Mouse (Mus musculus): ENCODE data around the gene Olfr1056. TPM values are rescaled to one million over a fixed set of nuclear protein-coding genes. Genes with fewer than 3 reads are reported as not detected.

Gene Olfr1056
- polyA plus RNA-seq (2015; fragmentation: Illumina TruSeq; extraction: RNeasy Lipid Tissue Mini Kit (QIAGEN cat#74804); ENCODE audit: low read depth, low replicate concordance) = not detected

GRCm38 (mm10) chr2:86362369-86362768, at the start of gene Olfr1056:
Gene Olfr1056 (minus strand): TSS chr2:86362469.

GRCm38 (mm10) chr2:86388461-86388860, 26.2 kb upstream of the Olfr1056 start, which contains the start of gene Olfr1058:
Gene Olfr1058 (minus strand): TSS chr2:86388561.

GRCm38 (mm10) chr2:86378293-86378692, 16.0 kb upstream of the Olfr1056 start, which contains the start of gene Olfr1057:
Gene Olfr1057 (minus strand): TSS chr2:86378393.

GRCm38 (mm10) chr2:86350184-86350583, 12.1 kb downstream of the Olfr1056 start, which contains the start of gene Olfr1055:
Gene Olfr1055 (minus strand): TSS chr2:86350284.

GRCm38 (mm10) chr2:86335333-86335732, 26.9 kb downstream of the Olfr1056 start, which contains the start of gene Olfr1054:
Gene Olfr1054 (minus strand): TSS chr2:86335433.

GRCm38 (mm10) chr2:86315184-86315583, 47.1 kb downstream of the Olfr1056 start, which contains the start of gene Olfr1053:
Gene Olfr1053 (minus strand): TSS chr2:86315284.

Other genes with a start within 250 kb of the Olfr1056 start
- not detected for gene Olfr1039, start 226.5 kb downstream of the Olfr1056 start, polyA plus RNA-seq (2015; fragmentation: Illumina TruSeq; extraction: RNeasy Lipid Tissue Mini Kit (QIAGEN cat#74804); ENCODE audit: low read depth, low replicate concordance)
- not detected for gene Olfr1040, start 215.7 kb downstream of the Olfr1056 start, polyA plus RNA-seq (2015; fragmentation: Illumina TruSeq; extraction: RNeasy Lipid Tissue Mini Kit (QIAGEN cat#74804); ENCODE audit: low read depth, low replicate concordance)
- not detected for gene Olfr1042, start 200.6 kb downstream of the Olfr1056 start, polyA plus RNA-seq (2015; fragmentation: Illumina TruSeq; extraction: RNeasy Lipid Tissue Mini Kit (QIAGEN cat#74804); ENCODE audit: low read depth, low replicate concordance)
- gene Olfr1043, start 194.9 kb downstream of the Olfr1056 start, polyA plus RNA-seq (2015; fragmentation: Illumina TruSeq; extraction: RNeasy Lipid Tissue Mini Kit (QIAGEN cat#74804); ENCODE audit: low read depth, low replicate concordance) = not detected
- not detected for gene Olfr1044, start 184.6 kb downstream of the Olfr1056 start, polyA plus RNA-seq (2015; fragmentation: Illumina TruSeq; extraction: RNeasy Lipid Tissue Mini Kit (QIAGEN cat#74804); ENCODE audit: low read depth, low replicate concordance)
- gene Olfr52, start 176.8 kb downstream of the Olfr1056 start, polyA plus RNA-seq (2015; fragmentation: Illumina TruSeq; extraction: RNeasy Lipid Tissue Mini Kit (QIAGEN cat#74804); ENCODE audit: low read depth, low replicate concordance) = not detected
- gene Olfr1045, start 159.5 kb downstream of the Olfr1056 start, polyA plus RNA-seq (2015; fragmentation: Illumina TruSeq; extraction: RNeasy Lipid Tissue Mini Kit (QIAGEN cat#74804); ENCODE audit: low read depth, low replicate concordance) = not detected
- not detected for gene Olfr1046, start 143.2 kb downstream of the Olfr1056 start, polyA plus RNA-seq (2015; fragmentation: Illumina TruSeq; extraction: RNeasy Lipid Tissue Mini Kit (QIAGEN cat#74804); ENCODE audit: low read depth, low replicate concordance)
- gene Olfr1047, start 131.1 kb downstream of the Olfr1056 start, polyA plus RNA-seq (2015; fragmentation: Illumina TruSeq; extraction: RNeasy Lipid Tissue Mini Kit (QIAGEN cat#74804); ENCODE audit: low read depth, low replicate concordance) = not detected
- gene Olfr1048, start 122.2 kb downstream of the Olfr1056 start, polyA plus RNA-seq (2015; fragmentation: Illumina TruSeq; extraction: RNeasy Lipid Tissue Mini Kit (QIAGEN cat#74804); ENCODE audit: low read depth, low replicate concordance) = not detected
- gene Olfr1049, start 104.1 kb downstream of the Olfr1056 start, polyA plus RNA-seq (2015; fragmentation: Illumina TruSeq; extraction: RNeasy Lipid Tissue Mini Kit (QIAGEN cat#74804); ENCODE audit: low read depth, low replicate concordance) = not detected
- not detected for gene Olfr1051, start 83.4 kb downstream of the Olfr1056 start, polyA plus RNA-seq (2015; fragmentation: Illumina TruSeq; extraction: RNeasy Lipid Tissue Mini Kit (QIAGEN cat#74804); ENCODE audit: low read depth, low replicate concordance)
- not detected for gene Olfr1052, start 70.0 kb downstream of the Olfr1056 start, polyA plus RNA-seq (2015; fragmentation: Illumina TruSeq; extraction: RNeasy Lipid Tissue Mini Kit (QIAGEN cat#74804); ENCODE audit: low read depth, low replicate concordance)
- gene Olfr1053, start 47.2 kb downstream of the Olfr1056 start, polyA plus RNA-seq (2015; fragmentation: Illumina TruSeq; extraction: RNeasy Lipid Tissue Mini Kit (QIAGEN cat#74804); ENCODE audit: low read depth, low replicate concordance) = not detected
- gene Olfr1054, start 27.0 kb downstream of the Olfr1056 start, polyA plus RNA-seq (2015; fragmentation: Illumina TruSeq; extraction: RNeasy Lipid Tissue Mini Kit (QIAGEN cat#74804); ENCODE audit: low read depth, low replicate concordance) = not detected
- gene Olfr1055, start 12.2 kb downstream of the Olfr1056 start, polyA plus RNA-seq (2015; fragmentation: Illumina TruSeq; extraction: RNeasy Lipid Tissue Mini Kit (QIAGEN cat#74804); ENCODE audit: low read depth, low replicate concordance) = not detected
- gene Olfr1057, start 15.9 kb upstream of the Olfr1056 start, polyA plus RNA-seq (2015; fragmentation: Illumina TruSeq; extraction: RNeasy Lipid Tissue Mini Kit (QIAGEN cat#74804); ENCODE audit: low read depth, low replicate concordance) = not detected
- not detected for gene Olfr1058, start 26.1 kb upstream of the Olfr1056 start, polyA plus RNA-seq (2015; fragmentation: Illumina TruSeq; extraction: RNeasy Lipid Tissue Mini Kit (QIAGEN cat#74804); ENCODE audit: low read depth, low replicate concordance)
- not detected for gene Olfr1061, start 51.6 kb upstream of the Olfr1056 start, polyA plus RNA-seq (2015; fragmentation: Illumina TruSeq; extraction: RNeasy Lipid Tissue Mini Kit (QIAGEN cat#74804); ENCODE audit: low read depth, low replicate concordance)
- gene Olfr1062, start 64.3 kb upstream of the Olfr1056 start, polyA plus RNA-seq (2015; fragmentation: Illumina TruSeq; extraction: RNeasy Lipid Tissue Mini Kit (QIAGEN cat#74804); ENCODE audit: low read depth, low replicate concordance) = not detected
- gene Olfr1065, start 88.1 kb upstream of the Olfr1056 start, polyA plus RNA-seq (2015; fragmentation: Illumina TruSeq; extraction: RNeasy Lipid Tissue Mini Kit (QIAGEN cat#74804); ENCODE audit: low read depth, low replicate concordance) = not detected
- gene Olfr1066, start 93.8 kb upstream of the Olfr1056 start, polyA plus RNA-seq (2015; fragmentation: Illumina TruSeq; extraction: RNeasy Lipid Tissue Mini Kit (QIAGEN cat#74804); ENCODE audit: low read depth, low replicate concordance) = not detected
- not detected for gene Olfr228, start 124.9 kb upstream of the Olfr1056 start, polyA plus RNA-seq (2015; fragmentation: Illumina TruSeq; extraction: RNeasy Lipid Tissue Mini Kit (QIAGEN cat#74804); ENCODE audit: low read depth, low replicate concordance)
- gene Olfr1076, start 146.0 kb upstream of the Olfr1056 start, polyA plus RNA-seq (2015; fragmentation: Illumina TruSeq; extraction: RNeasy Lipid Tissue Mini Kit (QIAGEN cat#74804); ENCODE audit: low read depth, low replicate concordance) = not detected
- not detected for gene Olfr1079, start 180.0 kb upstream of the Olfr1056 start, polyA plus RNA-seq (2015; fragmentation: Illumina TruSeq; extraction: RNeasy Lipid Tissue Mini Kit (QIAGEN cat#74804); ENCODE audit: low read depth, low replicate concordance)
- not detected for gene Olfr1080, start 195.8 kb upstream of the Olfr1056 start, polyA plus RNA-seq (2015; fragmentation: Illumina TruSeq; extraction: RNeasy Lipid Tissue Mini Kit (QIAGEN cat#74804); ENCODE audit: low read depth, low replicate concordance)
- gene Olfr1082, start 236.5 kb upstream of the Olfr1056 start, polyA plus RNA-seq (2015; fragmentation: Illumina TruSeq; extraction: RNeasy Lipid Tissue Mini Kit (QIAGEN cat#74804); ENCODE audit: low read depth, low replicate concordance) = not detected

Data from brain, adult 10 weeks (tissue).